Mouse (Mus musculus): ENCODE data around the gene Tgif1.

DNA sequence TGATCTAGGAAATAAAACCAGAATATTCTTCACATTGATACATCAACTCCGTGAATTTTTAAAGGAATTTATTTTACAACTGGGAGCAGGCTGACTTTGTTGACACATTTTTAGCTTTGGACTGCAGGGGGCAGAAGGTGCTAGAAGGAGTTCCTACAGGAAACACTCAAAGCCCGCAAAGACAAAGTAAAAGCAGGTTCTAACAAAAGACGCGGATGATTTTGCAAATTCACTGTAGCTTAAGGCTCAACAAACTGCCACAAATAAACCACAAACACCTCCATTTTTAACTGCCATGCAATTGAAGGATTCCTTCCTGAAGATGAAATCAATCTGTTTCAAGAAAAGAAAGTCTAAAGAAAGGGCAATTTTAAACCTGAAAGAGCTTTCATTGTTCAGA, 6.3 kb downstream of the Tgif1 start:
- TF ChIP-seq CTCF (IDR thresholded peaks at IDR 0.05; ENCODE audit: low read depth, low read length) (no peak), POLR2A (IDR thresholded peaks at IDR 0.05; ENCODE audit: borderline replicate concordance, low read depth, low read length) (no peak)

Data from bone marrow macrophage, adult 2 months (primary cell).